Mouse (Mus musculus) heart, adult 18-20 months (tissue): ENCODE results near the gene Nadk2. TPM values are rescaled to one million over a fixed set of nuclear protein-coding genes. Genes with fewer than 3 reads are reported as not detected.

Source experiments
- DNase-seq, 2 experiments: peaks; one replicate each; pipeline ENCODE4 v3.0.0; 2021 to 2022; ENCODE audit warnings: mixed read lengths in 1 of 2
- total RNA-seq, 2 experiments: library from RNA; stranded (reverse); gene quantifications; 2 replicates each; pipeline ENCODE4 v1.2.3; 2021

The Nadk2 gene
- total RNA-seq, 2 experiments from 2014 or later, result 59.8 to 66.2 TPM

DNA sequence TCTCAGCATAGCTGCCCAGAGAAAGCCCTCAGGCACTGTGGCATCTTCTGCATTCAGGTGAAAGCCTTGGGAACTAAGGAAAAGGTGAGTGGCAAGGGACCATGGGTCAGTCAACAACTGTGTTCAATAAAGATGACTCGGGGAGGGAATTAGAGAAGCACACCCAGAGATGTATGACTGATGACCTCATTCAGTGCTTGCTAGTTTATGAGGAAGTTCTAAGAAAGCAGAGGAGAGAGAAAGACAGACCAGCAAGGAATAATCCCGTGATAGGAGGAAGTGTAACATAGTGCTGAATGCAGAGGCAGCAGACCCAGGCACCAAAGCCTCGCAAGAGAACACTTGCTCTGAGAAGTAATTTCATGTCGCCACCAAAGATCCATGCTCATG lies 60.4 kb downstream of the Nadk2 start:
- DNase-seq, result peak in 1 of 2 experiments; percentile 25

DNA sequence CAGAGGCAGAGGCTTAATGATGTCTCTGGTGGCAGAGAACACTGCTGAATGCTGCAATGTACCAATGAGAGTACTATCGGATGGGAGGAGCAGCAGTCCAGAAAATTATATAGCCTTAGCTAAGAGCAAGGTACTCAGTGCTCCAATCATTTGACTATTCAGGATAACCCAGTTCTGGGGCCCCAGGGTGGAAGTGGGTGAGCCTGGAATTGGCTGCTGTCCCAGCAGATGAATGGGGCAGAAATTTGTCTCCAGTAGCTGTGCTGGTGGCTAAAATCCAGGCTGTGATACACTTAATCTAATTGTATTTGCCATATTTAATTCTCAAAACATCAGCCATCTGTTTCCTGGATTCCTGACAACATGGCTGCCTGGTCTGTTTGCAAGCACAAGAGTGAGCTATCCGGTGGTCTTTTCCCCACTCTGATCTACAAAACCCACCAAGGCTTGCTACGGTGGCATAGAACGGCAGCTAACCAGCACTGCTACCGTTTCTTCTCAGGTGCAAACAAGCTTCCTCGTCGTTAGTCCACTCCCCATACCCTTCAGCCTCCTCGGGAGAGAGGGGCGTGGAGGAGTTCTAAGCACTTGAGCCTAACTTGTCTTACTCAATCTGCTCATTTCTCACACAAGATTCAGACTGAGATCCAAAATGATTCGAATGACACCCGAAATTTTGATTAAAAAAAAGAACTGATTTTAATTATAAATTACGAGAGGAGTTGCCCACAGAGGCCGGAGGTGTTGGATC lies 61.8 kb downstream of the Nadk2 start:
- DNase-seq, result peak in 1 of 2 experiments; percentile 24

DNA sequence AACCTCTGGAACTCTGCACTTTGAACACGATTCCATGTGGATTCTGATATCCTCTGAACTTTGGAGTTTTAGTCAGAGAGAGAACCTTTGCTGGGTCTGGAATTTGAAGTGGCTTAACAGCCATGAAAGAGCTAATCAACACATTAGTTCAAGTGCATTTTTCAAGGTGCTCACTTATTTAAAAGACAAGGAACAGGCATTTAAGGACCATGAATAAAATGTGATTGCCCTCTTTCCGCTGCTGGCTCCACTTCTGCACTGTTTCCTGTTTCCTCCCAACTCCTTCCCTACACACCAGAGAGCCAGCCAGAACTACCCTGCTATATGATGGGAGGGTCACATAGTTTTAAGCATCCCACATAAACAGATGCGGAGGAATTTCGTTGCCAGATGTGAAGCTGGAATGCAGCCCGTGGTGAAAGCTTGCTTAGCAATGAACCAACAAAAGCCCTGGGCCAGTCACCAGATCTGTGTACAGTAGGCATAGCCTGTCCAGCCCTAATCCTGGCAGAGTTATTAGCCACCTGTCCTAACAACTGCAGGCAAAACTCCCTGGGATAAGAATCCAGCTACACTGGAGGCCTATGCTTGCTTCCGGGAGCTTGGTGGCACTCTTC lies 63.9 kb downstream of the Nadk2 start:
- DNase-seq, result peak; percentile 35 to 42

DNA sequence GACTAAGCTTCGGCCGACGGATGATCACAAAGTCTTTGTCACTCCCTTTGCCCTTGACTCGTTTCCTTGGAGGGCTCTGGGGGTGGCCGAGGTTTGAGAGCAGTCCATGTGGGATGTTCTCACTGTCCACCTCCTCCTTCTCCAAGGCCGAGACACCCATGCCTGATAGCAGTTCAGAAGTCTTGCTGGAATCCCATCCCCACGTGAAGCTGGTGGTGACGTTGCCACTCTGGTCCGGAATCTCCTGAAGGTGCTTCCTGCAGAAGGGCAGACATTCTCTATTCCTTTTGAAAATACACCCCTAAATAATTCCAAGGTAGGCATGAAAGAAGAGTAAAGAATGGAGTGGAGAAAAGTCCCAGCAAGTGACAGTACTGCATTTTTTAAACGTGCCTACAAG lies 68.4 kb downstream of the Nadk2 start:
- DNase-seq, result no peak

DNA sequence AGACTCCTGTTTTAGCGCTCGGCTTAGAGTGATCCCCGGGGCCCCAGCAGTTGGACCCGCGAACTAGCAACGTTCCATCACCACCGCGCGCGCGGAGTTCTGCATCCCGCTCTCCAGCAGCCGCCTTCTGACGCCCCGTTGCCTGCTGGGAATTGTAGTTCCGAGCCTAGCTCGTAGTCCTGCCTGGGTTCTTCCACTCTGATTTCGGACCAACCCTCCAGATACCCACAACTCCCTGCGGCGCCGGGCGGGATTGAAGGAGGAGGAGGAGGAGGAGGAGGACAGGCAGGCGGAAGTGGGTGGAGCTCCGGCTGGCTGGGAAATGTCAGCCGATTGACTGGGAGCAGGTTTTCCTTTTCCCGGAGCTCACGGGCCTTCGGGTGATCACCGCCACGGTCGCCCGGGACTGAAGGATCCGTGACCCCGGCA lies 69.2 kb downstream of the Nadk2 start, which contains the start of gene Lmbrd2:
Gene Lmbrd2 (plus strand): TSS at position 299 of the 429 bp plus-strand sequence.
- peak; percentile 99 for DNase-seq

DNA sequence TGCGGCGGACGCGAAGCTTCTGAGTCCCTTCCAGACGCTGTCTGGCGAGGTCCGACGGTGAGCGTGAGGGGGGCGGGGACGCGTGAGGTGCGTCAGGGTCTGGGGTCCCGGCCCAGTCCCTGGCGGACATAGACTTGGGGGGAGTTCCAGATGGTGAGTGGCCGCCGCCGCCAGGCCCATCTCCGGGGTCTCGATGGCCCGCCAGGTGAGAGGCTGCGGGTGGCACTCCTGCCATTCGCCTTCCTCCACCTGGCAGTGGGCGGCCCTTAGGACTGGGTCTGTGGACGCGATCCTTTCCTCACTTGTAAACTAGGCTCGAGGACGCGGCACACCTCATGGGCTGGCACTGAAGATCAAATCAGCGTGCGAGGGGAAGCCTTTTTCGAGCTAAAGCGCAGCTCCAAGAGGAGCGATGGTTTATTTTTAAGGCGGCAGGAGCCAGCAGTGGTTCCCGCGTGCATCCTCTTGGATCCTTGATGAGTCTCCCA lies 69.7 kb downstream of the Nadk2 start:
- no peak for DNase-seq

DNA sequence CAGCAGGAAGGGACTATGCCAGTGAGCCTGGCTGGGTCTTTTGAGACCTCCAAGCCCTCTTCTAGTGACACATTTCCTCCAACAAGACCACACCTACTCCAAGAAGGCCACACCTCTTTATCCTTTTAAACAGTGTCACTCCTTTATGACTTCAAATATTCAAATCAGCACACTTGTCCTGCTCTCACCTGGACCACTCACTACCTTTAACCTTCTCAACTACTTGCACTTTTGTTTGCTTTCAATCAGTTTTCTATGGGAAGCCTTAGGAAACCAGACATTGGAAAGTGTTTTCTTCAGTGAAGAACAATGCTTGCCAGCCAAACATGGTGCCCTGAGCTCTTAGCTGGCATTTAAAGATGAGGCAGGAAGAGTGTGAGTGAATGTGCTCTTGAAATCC lies 84.3 kb downstream of the Nadk2 start, which contains the start of gene Skp2:
Gene Skp2 (minus strand): TSS at position 101 of the 400 bp plus-strand sequence.
- DNase-seq, result no peak

Other genes starting within 250 kb of the Nadk2 start
- gene Ranbp3l, start 103.3 kb upstream of the Nadk2 start, total RNA-seq, result not detected
- 10 to 100 TPM; 13.1 to 14.0 TPM for gene Lmbrd2, start 69.3 kb downstream of the Nadk2 start, total RNA-seq
- gene Skp2, start 84.2 kb downstream of the Nadk2 start, total RNA-seq, result under 1 TPM; 0.59 to 0.69 TPM
- not detected for gene Ugt3a1, start 205.6 kb downstream of the Nadk2 start, total RNA-seq